Mouse (Mus musculus) myocyte (in vitro differentiated cells): ENCODE data around the gene Sppl3.

Experiments
- CEBPB ChIP-seq: IDR thresholded peaks from 2 replicates; pipeline ENCODE4 v1.6.1; 2011; ENCODE audit warnings: mild to moderate bottlenecking, moderate library complexity; ENCODE audit not compliant: poor library complexity, insufficient read depth, severe bottlenecking
- E2F4 ChIP-seq: IDR thresholded peaks from one replicate; pipeline ENCODE4 v1.6.1; 2011; ENCODE audit warnings: mild to moderate bottlenecking, control low read depth, moderate library complexity; ENCODE audit not compliant: insufficient read depth
- MAX ChIP-seq: IDR thresholded peaks from one replicate; pipeline ENCODE4 v1.6.1; 2011; ENCODE audit warnings: low read depth, mild to moderate bottlenecking, control low read depth
- MYOD1 ChIP-seq, 3 experiments: IDR thresholded peaks; one replicate each; pipeline ENCODE4 v1.6.1; 2011; ENCODE audit warnings: control low read depth in 2 of 3, low read depth in 2 of 3, mild to moderate bottlenecking in 2 of 3, moderate library complexity in 1 of 3; ENCODE audit not compliant: insufficient read length in 2 of 3, control insufficient read depth in 1 of 3
- MYOG ChIP-seq, 3 experiments: IDR thresholded peaks; one replicate each; pipeline ENCODE4 v1.6.1; 2011; ENCODE audit warnings: control low read depth in 2 of 3, low read depth in 2 of 3, mild to moderate bottlenecking in 2 of 3; ENCODE audit not compliant: insufficient read length in 2 of 3, control insufficient read depth in 1 of 3, insufficient read depth in 1 of 3
- POLR2A ChIP-seq: IDR thresholded peaks from one replicate; pipeline ENCODE4 v1.6.1; 2011; ENCODE audit warnings: low read depth, mild to moderate bottlenecking, control low read depth, moderate library complexity; ENCODE audit not compliant: insufficient read length
- POLR2AphosphoS2 ChIP-seq: IDR thresholded peaks from one replicate; pipeline ENCODE4 v1.6.1; 2011; ENCODE audit warnings: low read depth, control low read depth; ENCODE audit not compliant: insufficient read length
- SRF ChIP-seq: IDR thresholded peaks from one replicate; pipeline ENCODE4 v1.6.1; 2011; ENCODE audit warnings: low read depth; ENCODE audit not compliant: control insufficient read depth, insufficient read length
- TCF12 ChIP-seq: IDR thresholded peaks from one replicate; pipeline ENCODE4 v1.6.1; 2011; ENCODE audit warnings: mild to moderate bottlenecking, control low read depth; ENCODE audit not compliant: poor library complexity, insufficient read depth, severe bottlenecking
- TCF3 ChIP-seq: IDR thresholded peaks from one replicate; pipeline ENCODE4 v1.6.1; 2011; ENCODE audit warnings: low read depth, control low read depth; ENCODE audit not compliant: insufficient read length
- USF1 ChIP-seq: IDR thresholded peaks from one replicate; pipeline ENCODE4 v1.6.1; 2011; ENCODE audit warnings: low read depth, mild to moderate bottlenecking, control low read depth, moderate library complexity

GRCm38 (mm10) chr5:114978888-114979249 is 32.1 kb upstream of the Sppl3 start:
- TF ChIP-seq POLR2A = no peak
- no peak for TF ChIP-seq MYOG (IDR thresholded peaks at IDR 0.05; ENCODE audit: control insufficient read depth in 1 of 3, insufficient read depth in 1 of 3, insufficient read length in 2 of 3, low read depth in 2 of 3)
- no peak for TF ChIP-seq E2F4
- TF ChIP-seq POLR2AphosphoS2 = no peak
- no peak for TF ChIP-seq TCF12
- TF ChIP-seq MAX = no peak
- TF ChIP-seq CEBPB = no peak
- TF ChIP-seq TCF3 = no peak
- no peak for TF ChIP-seq USF1
- TF ChIP-seq SRF = no peak
- no peak for TF ChIP-seq MYOD1 (IDR thresholded peaks at IDR 0.05; ENCODE audit: control insufficient read depth in 1 of 3, insufficient read length in 2 of 3, low read depth in 2 of 3)
